Mouse (Mus musculus): ENCODE measurements around the gene Sod1. TPM values are rescaled to one million over a fixed set of nuclear protein-coding genes. Genes with fewer than 3 reads are reported as not detected.
A peak's percentile ranks its signal among the peaks of the same experiment; 100 is the strongest.
"Not testable (repeated sequence)": the region's sequence is repeated elsewhere in the genome, so short reads cannot be mapped to it uniquely, and the experiment has no call there.

The Sod1 gene
- polyA plus RNA-seq, 1 experiment = 1,226 TPM

DNA sequence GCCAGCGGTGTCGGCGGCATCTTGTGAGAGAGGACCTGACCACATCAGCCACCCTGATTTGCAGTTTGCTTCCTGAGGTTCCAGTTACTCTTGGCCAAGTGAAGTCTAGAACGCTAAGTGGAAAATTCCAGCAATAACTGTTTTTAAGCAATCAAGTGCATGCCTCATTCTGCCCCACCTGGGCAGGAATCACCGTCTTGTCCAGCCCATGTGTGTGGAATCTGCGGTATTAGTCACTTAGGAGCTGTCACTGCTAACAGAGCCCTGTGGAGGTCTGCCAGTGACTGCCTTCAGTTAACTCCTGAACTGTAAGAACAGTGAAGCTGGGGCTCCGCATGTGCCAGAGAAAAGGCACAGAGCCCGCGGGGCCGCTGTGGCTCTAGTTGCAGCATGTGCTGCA is 9.8 kb upstream of the Sod1 start:
- no peak overlapping the region for H3K27ac ChIP-seq (ENCODE audit: insufficient read depth, low read depth, low read length)
- TF ChIP-seq POLR2A (IDR thresholded peaks at IDR 0.05; ENCODE audit: low read depth, low read length) (no peak), CTCF (conservative IDR thresholded peaks at IDR 0.05; ENCODE audit: insufficient read depth, insufficient read length, low read depth, low read length) (no peak)
- H3K4me1 ChIP-seq (ENCODE audit: control insufficient read depth, insufficient read depth, low read length) = no peaks in the 10 kb centered on the region; the same call in 1 of the 2 replicates
- no peaks in the 10 kb centered on the region for H3K36me3 ChIP-seq (ENCODE audit: control insufficient read depth, insufficient read depth, low read length)
- DNase-seq = no peak
- H3K4me3 ChIP-seq (ENCODE audit: insufficient read depth, low read depth, low read length) = no peak overlapping the region
- 82% methylated on average over 10 of the region's 10 CpGs for WGBS
- no peaks in the 10 kb centered on the region for H3K27me3 ChIP-seq (replicated peaks; ENCODE audit: control insufficient read depth, insufficient read depth, low read length)

DNA sequence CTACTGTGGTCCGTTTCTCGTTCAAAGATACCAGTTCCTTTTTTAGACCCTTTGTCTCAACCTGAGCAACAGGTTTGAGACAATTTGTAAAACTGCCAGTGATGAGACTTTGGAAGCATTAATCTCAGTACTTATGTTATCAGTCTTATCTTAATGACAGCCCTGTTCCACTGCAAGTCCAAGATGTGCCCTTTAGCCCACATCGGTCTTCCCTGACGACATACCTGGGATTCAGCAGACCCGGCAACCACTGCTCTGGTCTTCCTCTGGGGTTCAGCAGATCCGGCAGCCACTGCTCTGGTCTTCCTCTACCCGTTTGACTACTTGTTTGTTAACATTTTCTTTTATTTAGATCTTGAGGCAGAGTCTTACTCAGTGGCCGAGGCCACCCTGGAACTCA is 8.8 kb upstream of the Sod1 start:
- no peak overlapping the region for H3K27ac ChIP-seq (ENCODE audit: insufficient read depth, low read depth, low read length)
- no peak for TF ChIP-seq CTCF (conservative IDR thresholded peaks at IDR 0.05; ENCODE audit: insufficient read depth, insufficient read length, low read depth, low read length)
- no peak for TF ChIP-seq POLR2A (IDR thresholded peaks at IDR 0.05; ENCODE audit: low read depth, low read length)
- WGBS = 89% methylated on average over 8 of the region's 8 CpGs
- H3K27me3 ChIP-seq (replicated peaks; ENCODE audit: control insufficient read depth, insufficient read depth, low read length) = no peaks in the 10 kb centered on the region
- DNase-seq = no peak
- H3K4me3 ChIP-seq (ENCODE audit: insufficient read depth, low read depth, low read length) = no peak overlapping the region
- no peaks in the 10 kb centered on the region for H3K36me3 ChIP-seq (ENCODE audit: control insufficient read depth, insufficient read depth, low read length)
- peaks cover 3% of the 10 kb centered on the region; the same call in 1 of the 2 replicates for H3K4me1 ChIP-seq (ENCODE audit: control insufficient read depth, insufficient read depth, low read length)

DNA sequence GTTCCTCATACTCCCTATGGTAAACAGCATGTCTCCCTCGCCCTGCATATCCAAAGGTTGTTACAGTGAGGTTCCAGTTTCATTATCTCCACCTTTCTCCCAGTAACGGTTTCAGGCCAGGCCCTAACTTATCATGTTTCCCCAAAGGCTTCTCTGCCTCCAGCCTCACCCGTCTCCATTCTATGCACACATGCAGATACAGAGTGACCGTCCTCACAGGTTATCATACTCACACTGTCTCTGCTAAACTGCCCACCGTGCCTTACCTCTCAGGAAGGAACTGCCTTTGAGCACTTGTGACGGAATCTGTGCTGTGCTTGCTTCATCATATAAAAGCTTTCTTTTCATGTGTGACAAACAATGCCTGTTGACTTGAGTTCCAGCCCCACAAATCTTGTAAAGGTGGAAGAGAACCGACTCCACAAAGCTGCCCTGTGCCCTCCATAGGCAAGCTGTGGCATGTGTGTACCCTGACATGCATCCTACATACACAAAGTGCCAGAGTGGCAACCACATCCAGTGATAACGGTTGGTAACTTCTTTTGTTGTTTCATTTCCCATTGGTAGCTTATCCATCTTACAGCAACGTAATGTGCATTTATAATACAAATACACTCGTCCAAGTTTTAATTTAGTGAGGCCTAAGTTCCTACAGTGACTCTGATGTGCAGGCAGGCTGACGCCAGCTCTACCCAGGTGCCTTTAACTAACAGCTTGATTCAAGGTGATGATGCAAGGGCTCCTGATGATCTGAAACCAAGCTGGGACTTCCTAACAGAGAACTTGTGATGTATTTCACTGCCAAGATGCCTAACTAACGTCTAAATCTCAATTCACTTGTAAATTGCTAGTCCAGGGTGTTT is 6.8 kb upstream of the Sod1 start:
- no peak for TF ChIP-seq POLR2A (IDR thresholded peaks at IDR 0.05; ENCODE audit: low read depth, low read length)
- TF ChIP-seq CTCF (conservative IDR thresholded peaks at IDR 0.05; ENCODE audit: insufficient read depth, insufficient read length, low read depth, low read length) = no peak
- Histone ChIP-seq H3K4me1 (ENCODE audit: control insufficient read depth, insufficient read depth, low read length) (peaks cover 9% of the 10 kb centered on the region; the same call in 1 of the 2 replicates), H3K27me3 (replicated peaks; ENCODE audit: control insufficient read depth, insufficient read depth, low read length) (no peaks in the 10 kb centered on the region), H3K4me3 (ENCODE audit: insufficient read depth, low read depth, low read length) (no peak overlapping the region), H3K36me3 (ENCODE audit: control insufficient read depth, insufficient read depth, low read length) (no peaks in the 10 kb centered on the region), H3K27ac (ENCODE audit: insufficient read depth, low read depth, low read length) (no peak overlapping the region)
- 83% methylated on average over 12 of the region's 12 CpGs for WGBS
- no peak for DNase-seq

DNA sequence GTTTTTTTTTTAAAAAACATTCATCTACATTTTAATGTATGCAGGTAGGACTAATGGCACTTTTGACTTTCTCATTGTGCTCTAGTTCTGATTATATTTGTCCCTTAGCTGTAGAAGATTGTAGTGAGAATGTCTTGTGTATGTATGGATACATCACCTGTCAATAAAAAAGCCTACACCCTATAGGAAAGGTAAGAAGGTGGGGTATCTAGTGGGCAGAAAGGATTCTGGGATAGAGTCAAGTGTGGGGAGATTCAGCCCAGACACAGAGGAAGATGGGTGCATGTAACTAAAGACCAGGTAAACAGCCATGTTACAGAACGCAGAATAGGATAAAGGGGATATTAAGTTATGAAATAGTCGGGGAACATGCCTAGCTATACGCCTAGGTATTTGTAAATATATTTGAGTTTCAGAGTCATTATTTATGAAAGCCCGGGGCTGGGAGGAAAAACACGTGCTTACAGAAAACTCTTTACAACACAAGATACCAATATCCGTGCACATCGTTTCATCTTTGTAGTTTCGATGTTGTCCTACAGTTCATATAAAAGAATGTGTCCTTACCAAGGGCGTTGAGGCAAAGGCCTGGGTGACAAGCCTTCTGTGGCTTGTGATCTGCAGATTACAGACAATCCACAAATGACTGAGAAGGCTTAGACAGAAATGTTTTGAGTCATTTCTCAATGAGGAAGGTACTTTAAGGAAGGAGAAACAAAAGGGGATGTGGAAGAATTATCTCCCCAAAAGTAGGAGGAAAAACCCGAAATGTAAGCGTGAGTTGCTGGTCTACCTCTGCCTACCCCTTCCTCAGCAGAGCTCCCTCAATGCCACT is 5.6 kb upstream of the Sod1 start:
- no peaks in the 10 kb centered on the region for H3K27me3 ChIP-seq (replicated peaks; ENCODE audit: control insufficient read depth, insufficient read depth, low read length)
- DNase-seq = no peak
- no peak overlapping the region for H3K4me3 ChIP-seq (ENCODE audit: insufficient read depth, low read depth, low read length)
- no peaks in the 10 kb centered on the region for H3K36me3 ChIP-seq (ENCODE audit: control insufficient read depth, insufficient read depth, low read length)
- no peak for TF ChIP-seq CTCF (conservative IDR thresholded peaks at IDR 0.05; ENCODE audit: insufficient read depth, insufficient read length, low read depth, low read length)
- TF ChIP-seq POLR2A (IDR thresholded peaks at IDR 0.05; ENCODE audit: low read depth, low read length) = no peak
- no peak overlapping the region for H3K27ac ChIP-seq (ENCODE audit: insufficient read depth, low read depth, low read length)
- H3K4me1 ChIP-seq (ENCODE audit: control insufficient read depth, insufficient read depth, low read length) = peaks cover 9% of the 10 kb centered on the region; the same call in 1 of the 2 replicates
- 94% methylated on average over 11 of the region's 11 CpGs for WGBS

DNA sequence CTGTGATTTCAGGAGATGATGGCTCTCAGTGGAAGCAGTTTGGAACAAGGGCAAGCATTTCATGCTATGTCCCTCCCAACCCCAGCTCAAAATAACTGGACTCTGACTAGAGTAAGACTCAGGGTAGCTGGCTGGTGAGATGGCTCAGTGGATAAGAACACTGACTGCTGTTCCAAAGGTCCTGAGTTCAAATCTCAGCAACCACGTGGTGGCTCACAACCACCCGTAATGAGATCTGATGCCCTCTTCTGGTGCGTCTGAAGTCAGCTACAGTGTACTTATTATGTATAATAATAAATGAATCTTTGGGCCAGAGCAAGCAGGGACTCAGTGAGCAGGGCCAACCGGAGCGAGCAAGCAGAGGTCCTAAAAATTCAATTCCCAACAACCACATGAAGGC is 4.7 kb upstream of the Sod1 start:
- H3K36me3 ChIP-seq (ENCODE audit: control insufficient read depth, insufficient read depth, low read length); H3K4me1 ChIP-seq (ENCODE audit: control insufficient read depth, insufficient read depth, low read length); H3K27me3 ChIP-seq (replicated peaks; ENCODE audit: control insufficient read depth, insufficient read depth, low read length); H3K27ac ChIP-seq (ENCODE audit: insufficient read depth, low read depth, low read length); H3K4me3 ChIP-seq (ENCODE audit: insufficient read depth, low read depth, low read length): not testable (repeated sequence)
- DNase-seq = peak; percentile 42
- 81% methylated on average over 5 of the region's 5 CpGs for WGBS

DNA sequence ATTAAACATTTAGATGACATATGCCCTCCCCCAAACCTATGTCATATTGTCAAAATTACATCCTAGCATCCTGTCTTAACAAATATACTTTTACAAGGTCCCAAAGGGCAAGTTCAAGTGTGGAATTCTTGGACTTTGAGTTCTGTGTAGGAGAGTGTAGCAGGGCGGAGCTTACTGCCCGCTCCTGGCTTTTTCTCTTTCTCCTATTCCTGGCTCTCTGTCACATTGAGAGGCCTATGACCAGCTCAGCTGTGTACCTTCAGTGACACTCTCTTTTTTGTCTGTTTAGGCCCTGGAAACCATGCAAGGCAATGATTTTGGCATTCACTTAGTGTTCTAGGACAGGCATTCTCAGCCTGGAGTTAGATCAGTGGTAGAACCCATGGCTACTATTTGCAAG is 4.1 kb upstream of the Sod1 start:
- H3K27ac ChIP-seq (ENCODE audit: insufficient read depth, low read depth, low read length) = peak overlapping the region; percentile 94
- no peak overlapping the region for H3K4me3 ChIP-seq (ENCODE audit: insufficient read depth, low read depth, low read length)
- no peaks in the 10 kb centered on the region for H3K36me3 ChIP-seq (ENCODE audit: control insufficient read depth, insufficient read depth, low read length)
- DNase-seq = peak; percentile 77
- 51% methylated on average over 2 of the region's 2 CpGs for WGBS
- TF ChIP-seq POLR2A (IDR thresholded peaks at IDR 0.05; ENCODE audit: low read depth, low read length) = no peak
- TF ChIP-seq CTCF (conservative IDR thresholded peaks at IDR 0.05; ENCODE audit: insufficient read depth, insufficient read length, low read depth, low read length) = no peak
- peaks cover 9% of the 10 kb centered on the region; the same call in 1 of the 2 replicates for H3K4me1 ChIP-seq (ENCODE audit: control insufficient read depth, insufficient read depth, low read length)
- H3K27me3 ChIP-seq (replicated peaks; ENCODE audit: control insufficient read depth, insufficient read depth, low read length) = no peaks in the 10 kb centered on the region

DNA sequence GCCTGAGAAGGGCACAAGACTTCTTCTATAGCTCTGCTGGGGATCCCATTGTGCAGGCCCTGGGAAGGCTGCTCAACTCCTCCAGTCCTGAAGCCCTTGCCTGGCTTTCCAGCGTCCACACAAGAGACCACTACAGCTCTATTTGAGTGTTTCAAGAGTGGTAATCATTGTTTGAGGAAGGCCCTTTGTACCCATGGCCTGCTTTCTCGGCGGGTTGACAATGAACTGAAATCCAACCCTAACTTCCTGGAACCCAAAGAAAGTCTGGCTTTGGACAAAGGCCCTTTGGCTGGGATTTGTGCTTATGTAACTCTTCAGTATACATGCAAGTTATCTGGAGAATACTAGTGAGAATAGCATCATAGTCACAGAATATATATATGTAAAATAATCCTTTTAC is 3.2 kb upstream of the Sod1 start:
- Histone ChIP-seq H3K4me3 (ENCODE audit: insufficient read depth, low read depth, low read length) (no peak overlapping the region), H3K27me3 (replicated peaks; ENCODE audit: control insufficient read depth, insufficient read depth, low read length) (no peaks in the 10 kb centered on the region), H3K27ac (ENCODE audit: insufficient read depth, low read depth, low read length) (peak overlapping the region; percentile 96), H3K36me3 (ENCODE audit: control insufficient read depth, insufficient read depth, low read length) (no peaks in the 10 kb centered on the region), H3K4me1 (ENCODE audit: control insufficient read depth, insufficient read depth, low read length) (peaks cover 11% of the 10 kb centered on the region)
- DNase-seq = peak; percentile 90
- no peak for TF ChIP-seq CTCF (conservative IDR thresholded peaks at IDR 0.05; ENCODE audit: insufficient read depth, insufficient read length, low read depth, low read length)
- WGBS = 37% methylated on average over 3 of the region's 3 CpGs

Measured in kidney, adult 2 months (tissue).